Mouse (Mus musculus) A20 (cell line): ENCODE data around the gene Lrrc4.

Experiments used
- DNase-seq: peaks from one replicate; pipeline ENCODE4 v3.0.0-alpha.2; 2011; ENCODE audit warnings: low read depth, low spot score

Lrrc4 gene

GRCm38 (mm10) chr6:28826689-28827389, 4.7 kb downstream of the Lrrc4 start:
- no peak for DNase-seq

- DNase-seq: no peak
Measured at GRCm38 (mm10) chr6:28825894-28826293, 5.7 kb downstream of the Lrrc4 start.

- no peak for DNase-seq
Measured at GRCm38 (mm10) chr6:28823802-28824201, 7.7 kb downstream of the Lrrc4 start.

GRCm38 (mm10) chr6:28823375-28823774, 8.2 kb downstream of the Lrrc4 start:
- DNase-seq: no peak

- peak; percentile 42 for DNase-seq
Measured at GRCm38 (mm10) chr6:28822296-28822695, 9.3 kb downstream of the Lrrc4 start.

GRCm38 (mm10) chr6:28819509-28820358, 11.8 kb downstream of the Lrrc4 start:
- no peak for DNase-seq

GRCm38 (mm10) chr6:28817039-28817438, 14.5 kb downstream of the Lrrc4 start:
- DNase-seq: no peak

- DNase-seq: no peak
Measured at GRCm38 (mm10) chr6:28814895-28815294, 16.7 kb downstream of the Lrrc4 start.

GRCm38 (mm10) chr6:28813057-28813456, 18.5 kb downstream of the Lrrc4 start:
- DNase-seq: no peak

GRCm38 (mm10) chr6:28804751-28805150, 26.8 kb downstream of the Lrrc4 start:
- DNase-seq: no peak

GRCm38 (mm10) chr6:28803678-28804279, 27.8 kb downstream of the Lrrc4 start:
- DNase-seq: no peak

GRCm38 (mm10) chr6:28800976-28801375, 30.6 kb downstream of the Lrrc4 start:
- no peak for DNase-seq

- DNase-seq: no peak
Measured at GRCm38 (mm10) chr6:28799818-28800217, 31.7 kb downstream of the Lrrc4 start.

- no peak for DNase-seq
Measured at GRCm38 (mm10) chr6:28795792-28796515, 35.6 kb downstream of the Lrrc4 start.

GRCm38 (mm10) chr6:28795380-28795779, 36.2 kb downstream of the Lrrc4 start:
- no peak for DNase-seq

- DNase-seq: no peak
Measured at GRCm38 (mm10) chr6:28791809-28792208, 39.7 kb downstream of the Lrrc4 start.

- DNase-seq: no peak
Measured at GRCm38 (mm10) chr6:28791183-28791582, 40.4 kb downstream of the Lrrc4 start.

GRCm38 (mm10) chr6:28789685-28790084, 41.9 kb downstream of the Lrrc4 start:
- DNase-seq: no peak

GRCm38 (mm10) chr6:28787133-28787532, 44.4 kb downstream of the Lrrc4 start:
- no peak for DNase-seq

GRCm38 (mm10) chr6:28785770-28786169, 45.8 kb downstream of the Lrrc4 start:
- DNase-seq: no peak

GRCm38 (mm10) chr6:28783953-28784352, 47.6 kb downstream of the Lrrc4 start:
- DNase-seq: no peak
